Mouse (Mus musculus) spleen, embryonic (tissue): Measurements from ENCODE around the gene Rpl10-ps3.

ENCODE experiments used
- CTCF ChIA-PET: fragments of 350-600 bp; sonication (Branson Sonifier 250); formaldehyde crosslinking; loops from one replicate; lab custom pipeline; 2022; lab: Charles Lee

Rpl10-ps3 gene

GRCm38 (mm10) chr9:50344868-50345267, at the start of gene Rpl10-ps3:
Rpl10-ps3 (minus strand) TSS chr9:50344968.
- CTCF ChIA-PET = interaction anchor here (0.6 kb wide), 1 partner anchor 105 kb away, joined by 4 read pairs; no protein-coding TSS in a partner anchor

GRCm38 (mm10) chr9:50375598-50375997, 30.8 kb upstream of the Rpl10-ps3 start:
- CTCF ChIA-PET = no interaction called here

- CTCF ChIA-PET = interaction anchor here (0.6 kb wide), 1 partner anchor 54 kb away, joined by 5 read pairs; no protein-coding TSS in a partner anchor
These were observed 29.9 kb upstream of the Rpl10-ps3 start for GRCm38 (mm10) chr9:50374666-50375065.

- CTCF ChIA-PET = no interaction called here
These were observed 24.0 kb upstream of the Rpl10-ps3 start for GRCm38 (mm10) chr9:50368551-50369297.

GRCm38 (mm10) chr9:50365059-50365780, 20.5 kb upstream of the Rpl10-ps3 start:
- CTCF ChIA-PET = interaction anchor here (0.7 kb wide), 1 partner anchor 10 kb away, joined by 3 read pairs; no protein-coding TSS in a partner anchor

GRCm38 (mm10) chr9:50363962-50364361, 19.2 kb upstream of the Rpl10-ps3 start:
- CTCF ChIA-PET = no interaction called here

- CTCF ChIA-PET = no interaction called here
These were observed 18.5 kb upstream of the Rpl10-ps3 start for GRCm38 (mm10) chr9:50363259-50363658.

GRCm38 (mm10) chr9:50362556-50362955, 17.8 kb upstream of the Rpl10-ps3 start:
- CTCF ChIA-PET = no interaction called here

GRCm38 (mm10) chr9:50360370-50360769, 15.6 kb upstream of the Rpl10-ps3 start:
- CTCF ChIA-PET = no interaction called here

- CTCF ChIA-PET = no interaction called here
These were observed 12.6 kb upstream of the Rpl10-ps3 start for GRCm38 (mm10) chr9:50357331-50357730.

GRCm38 (mm10) chr9:50351746-50352145, 7.0 kb upstream of the Rpl10-ps3 start:
- CTCF ChIA-PET = no interaction called here

GRCm38 (mm10) chr9:50350571-50350970, 5.8 kb upstream of the Rpl10-ps3 start:
- CTCF ChIA-PET = no interaction called here

- CTCF ChIA-PET = no interaction called here
These were observed 4.4 kb upstream of the Rpl10-ps3 start for GRCm38 (mm10) chr9:50349156-50349555.

GRCm38 (mm10) chr9:50348256-50348655, 3.5 kb upstream of the Rpl10-ps3 start:
- CTCF ChIA-PET = no interaction called here

GRCm38 (mm10) chr9:50335539-50336325, 9.0 kb downstream of the Rpl10-ps3 start:
- CTCF ChIA-PET = no interaction called here

GRCm38 (mm10) chr9:50333413-50333812, 11.4 kb downstream of the Rpl10-ps3 start:
- CTCF ChIA-PET = no interaction called here

GRCm38 (mm10) chr9:50324355-50325225, 20.2 kb downstream of the Rpl10-ps3 start:
- CTCF ChIA-PET = no interaction called here

- CTCF ChIA-PET = no interaction called here
These were observed 24.0 kb downstream of the Rpl10-ps3 start for GRCm38 (mm10) chr9:50320729-50321128.

GRCm38 (mm10) chr9:50319506-50319905, 25.3 kb downstream of the Rpl10-ps3 start:
- CTCF ChIA-PET = no interaction called here

GRCm38 (mm10) chr9:50317299-50317698, 27.5 kb downstream of the Rpl10-ps3 start:
- CTCF ChIA-PET = interaction anchor here (0.6 kb wide), 1 partner anchor 798 kb away, joined by 5 read pairs; no protein-coding TSS in a partner anchor

GRCm38 (mm10) chr9:50315650-50316049, 29.1 kb downstream of the Rpl10-ps3 start:
- CTCF ChIA-PET = no interaction called here
